Mouse (Mus musculus) kidney, embryonic 14.5 days (tissue): ENCODE measurements around the gene Dcun1d2. TPM values are rescaled to one million over a fixed set of nuclear protein-coding genes. Genes with fewer than 3 reads are reported as not detected.

Experiments used
- ATAC-seq: fragments of 200-750 bp; cut with Nextera tagmentation; 2 replicates; pipeline ENCODE4 v1.8.0; 2017; ENCODE audit warnings: moderate number of reproducible peaks, mild to moderate bottlenecking, moderate TSS enrichment, moderate library complexity; ENCODE audit not compliant: low FRiP score, low TSS enrichment
- H3K27ac ChIP-seq: fragments of 300-500 bp; sonication (generic); 2 replicates; pipeline ENCODE4 v1.5.1; 2014; ENCODE audit warnings: low read depth, mild to moderate bottlenecking, low read length, moderate library complexity, mixed read lengths
- H3K27me3 ChIP-seq: fragments of 300-500 bp; sonication (generic); 2 replicates; pipeline ENCODE4 v1.6.1; 2014; ENCODE audit warnings: mild to moderate bottlenecking, low read length; ENCODE audit not compliant: control insufficient read depth, insufficient read depth
- H3K36me3 ChIP-seq: fragments of 300-500 bp; sonication (generic); 2 replicates; pipeline ENCODE4 v1.6.1; 2014; ENCODE audit warnings: low read length, mixed read lengths; ENCODE audit not compliant: control insufficient read depth, insufficient read depth
- H3K4me1 ChIP-seq: fragments of 300-500 bp; sonication (generic); 2 replicates; pipeline ENCODE4 v1.6.1; 2014; ENCODE audit warnings: low read length, mixed read lengths; ENCODE audit not compliant: control insufficient read depth, insufficient read depth
- H3K4me2 ChIP-seq: fragments of 300-500 bp; sonication (generic); replicated peaks from 2 replicates; pipeline ENCODE4 v1.6.1; 2014; ENCODE audit warnings: low read depth, mild to moderate bottlenecking, low read length
- H3K4me3 ChIP-seq: fragments of 300-500 bp; sonication (generic); 2 replicates; pipeline ENCODE4 v1.5.1; 2014; ENCODE audit warnings: mild to moderate bottlenecking, low read length
- H3K9ac ChIP-seq: fragments of 300-500 bp; sonication (generic); 2 replicates; pipeline ENCODE4 v1.6.1; 2014; ENCODE audit warnings: low read depth, mild to moderate bottlenecking, low read length, moderate library complexity
- H3K9me3 ChIP-seq: fragments of 300-500 bp; sonication (generic); 2 replicates; pipeline ENCODE4 v1.6.1; 2016; ENCODE audit warnings: low read length; ENCODE audit not compliant: control insufficient read depth
- WGBS: fragments of 180-500 bp; shearing (Covaris S2); extraction: QIAGEN DNeasy Blood & Tissue Kit; methylation state at CpG from one replicate; pipeline ENCODE4 v1.1.7; 2014; 5-methylcytosine and 5-hydroxymethylcytosine counted together
- polyA plus RNA-seq: library from polyadenylated mRNA; unstranded; fragments of >200 nt; fragmentation: Nextera tagmentation; extraction: Ambion mirVana; gene quantifications from 2 replicates; pipeline ENCODE4 v1.2.1, GENCODE M21; 2014

The Dcun1d2 gene
- polyA plus RNA-seq, 1 experiment from 2014 or later, result 26.4 TPM

GRCm38 (mm10) chr8:13276941-13277447, 10.9 kb downstream of the Dcun1d2 start:
- Histone ChIP-seq H3K9ac (no peak overlapping the region), H3K9me3 (no peaks in the 10 kb centered on the region), H3K27me3 (no peaks in the 10 kb centered on the region), H3K27ac (no peak overlapping the region), H3K4me3 (no peak overlapping the region), H3K4me1 (no peaks in the 10 kb centered on the region), H3K4me2 (no peak overlapping the region), H3K36me3 (peaks cover 8% of the 10 kb centered on the region; the same call in 1 of the 2 replicates)
- WGBS, result 51% methylated on average over 5 of the region's 5 CpGs
- no peak for ATAC-seq

GRCm38 (mm10) chr8:13272834-13273233, 15.1 kb downstream of the Dcun1d2 start:
- Histone ChIP-seq H3K9me3 (no peaks in the 10 kb centered on the region), H3K27me3 (no peaks in the 10 kb centered on the region), H3K4me2 (no peak overlapping the region), H3K27ac (no peak overlapping the region), H3K36me3 (peaks cover 22% of the 10 kb centered on the region), H3K9ac (no peak overlapping the region), H3K4me1 (no peaks in the 10 kb centered on the region), H3K4me3 (no peak overlapping the region)
- ATAC-seq, result no peak
- WGBS, result 90% methylated on average over 5 of the region's 5 CpGs

- no peak overlapping the region for H3K27ac ChIP-seq
- H3K9ac ChIP-seq, result no peak overlapping the region
- H3K4me2 ChIP-seq, result no peak overlapping the region
- no peak for ATAC-seq
- no peaks in the 10 kb centered on the region for H3K27me3 ChIP-seq
- H3K4me3 ChIP-seq, result no peak overlapping the region
- H3K9me3 ChIP-seq, result no peaks in the 10 kb centered on the region
- H3K4me1 ChIP-seq, result no peaks in the 10 kb centered on the region
- H3K36me3 ChIP-seq, result peaks cover 22% of the 10 kb centered on the region
- WGBS, result 53% methylated on average over 2 of the region's 2 CpGs
These were observed 20.4 kb downstream of the Dcun1d2 start for GRCm38 (mm10) chr8:13267566-13267965.

GRCm38 (mm10) chr8:13263376-13263775, 24.6 kb downstream of the Dcun1d2 start:
- no peak overlapping the region for H3K4me3 ChIP-seq
- H3K9me3 ChIP-seq, result no peaks in the 10 kb centered on the region
- H3K27me3 ChIP-seq, result no peaks in the 10 kb centered on the region
- 75% methylated on average over 3 of the region's 3 CpGs for WGBS
- ATAC-seq, result no peak
- H3K4me2 ChIP-seq, result no peak overlapping the region
- H3K4me1 ChIP-seq, result no peaks in the 10 kb centered on the region
- no peak overlapping the region for H3K9ac ChIP-seq
- H3K27ac ChIP-seq, result no peak overlapping the region
- peaks cover 19% of the 10 kb centered on the region; the same call in 1 of the 2 replicates for H3K36me3 ChIP-seq

- peak; percentile 84 for ATAC-seq
- Histone ChIP-seq H3K9me3 (no peaks in the 10 kb centered on the region), H3K36me3 (peaks cover 29% of the 10 kb centered on the region), H3K27ac (no peak within 1 kb of the TSS), H3K4me3 (no peak within 1 kb of the TSS), H3K27me3 (no peaks in the 10 kb centered on the region), H3K4me1 (no peaks in the 10 kb centered on the region), H3K9ac (no peak within 1 kb of the TSS), H3K4me2 (no peak within 1 kb of the TSS)
- WGBS, result 30% methylated on average over 8 of the region's 8 CpGs
These were observed 33.9 kb downstream of the Dcun1d2 start, which contains the start of gene Adprhl1 for GRCm38 (mm10) chr8:13254019-13254418. Gene Adprhl1, minus strand, starts transcription at chr8:13254162.

GRCm38 (mm10) chr8:13253413-13253812, 34.5 kb downstream of the Dcun1d2 start:
- Histone ChIP-seq H3K4me2 (no peak overlapping the region), H3K4me1 (no peaks in the 10 kb centered on the region), H3K27me3 (no peaks in the 10 kb centered on the region), H3K9ac (no peak overlapping the region), H3K36me3 (peaks cover 23% of the 10 kb centered on the region), H3K9me3 (no peaks in the 10 kb centered on the region), H3K4me3 (no peak overlapping the region), H3K27ac (no peak overlapping the region)
- ATAC-seq, result no peak
- WGBS, result 65% methylated on average over 5 of the region's 5 CpGs

GRCm38 (mm10) chr8:13252837-13253236, 35.1 kb downstream of the Dcun1d2 start:
- Histone ChIP-seq H3K9ac (no peak overlapping the region), H3K4me1 (no peaks in the 10 kb centered on the region), H3K27me3 (0 out of 2 replicates have a peak, but pooled peaks cover 3% of the 10 kb centered on the region), H3K4me3 (no peak overlapping the region), H3K36me3 (peaks cover 19% of the 10 kb centered on the region), H3K4me2 (no peak overlapping the region), H3K9me3 (no peaks in the 10 kb centered on the region), H3K27ac (no peak overlapping the region)
- no peak for ATAC-seq
- 95% methylated on average over 13 of the region's 13 CpGs for WGBS

GRCm38 (mm10) chr8:13244343-13244880, 43.5 kb downstream of the Dcun1d2 start:
- no peaks in the 10 kb centered on the region for H3K4me1 ChIP-seq
- no peaks in the 10 kb centered on the region for H3K36me3 ChIP-seq
- 86% methylated on average over 11 of the region's 11 CpGs for WGBS
- H3K27me3 ChIP-seq, result 0 out of 2 replicates have a peak, but pooled peaks cover 3% of the 10 kb centered on the region
- H3K27ac ChIP-seq, result no peak overlapping the region
- no peak for ATAC-seq
- H3K4me2 ChIP-seq, result no peak overlapping the region
- H3K4me3 ChIP-seq, result no peak overlapping the region
- H3K9me3 ChIP-seq, result no peaks in the 10 kb centered on the region
- H3K9ac ChIP-seq, result no peak overlapping the region

GRCm38 (mm10) chr8:13242985-13243870, 44.7 kb downstream of the Dcun1d2 start:
- H3K4me3 ChIP-seq, result no peak overlapping the region
- H3K9me3 ChIP-seq, result no peaks in the 10 kb centered on the region
- 68% methylated on average over 10 of the region's 10 CpGs for WGBS
- H3K9ac ChIP-seq, result no peak overlapping the region; the same call in 1 of the 2 replicates
- no peak overlapping the region for H3K4me2 ChIP-seq
- ATAC-seq, result no peak
- H3K4me1 ChIP-seq, result no peaks in the 10 kb centered on the region
- 0 out of 2 replicates have a peak, but pooled peaks cover 1% of the 10 kb centered on the region for H3K27me3 ChIP-seq
- no peak overlapping the region for H3K27ac ChIP-seq
- H3K36me3 ChIP-seq, result no peaks in the 10 kb centered on the region
